Mouse (Mus musculus) cerebellum, adult 2 months (tissue): Measurements from ENCODE around the gene Rsrc1. TPM values are rescaled to one million over a fixed set of nuclear protein-coding genes. Genes with fewer than 3 reads are reported as not detected.
"Not testable (repeated sequence)": the region's sequence is repeated elsewhere in the genome, so short reads cannot be mapped to it uniquely, and the experiment has no call there.

Experiments
- DNase-seq, 2 experiments: peaks; one replicate each; pipeline ENCODE4 v3.0.0; 2021
- H3K27ac ChIP-seq: fragments of 200-500 bp; 2 replicates; pipeline ENCODE4 v1.5.1; 2012; ENCODE audit warnings: low read length, control low read depth, inconsistent platforms; ENCODE audit not compliant: insufficient read depth
- H3K27me3 ChIP-seq: fragments of 200-500 bp; 2 replicates; pipeline ENCODE4 v1.6.1; 2012; ENCODE audit warnings: inconsistent platforms, mild to moderate bottlenecking, low read length, moderate library complexity; ENCODE audit not compliant: control insufficient read depth, insufficient read depth
- H3K4me1 ChIP-seq: fragments of 200-500 bp; 2 replicates; pipeline ENCODE4 v1.6.1; 2011; ENCODE audit warnings: low read length; ENCODE audit not compliant: control insufficient read depth, insufficient read depth
- H3K4me3 ChIP-seq: fragments of 200-500 bp; replicated peaks from 2 replicates; pipeline ENCODE3; 2011; ENCODE audit warnings: mild to moderate bottlenecking, low read depth, low read length, control low read depth; ENCODE audit not compliant: insufficient read depth
- CTCF ChIP-seq: fragments of 200-500 bp; IDR thresholded peaks from 2 replicates; pipeline ENCODE4 v1.5.1; 2011; ENCODE audit warnings: low read depth, mild to moderate bottlenecking, control low read depth, low read length, moderate library complexity, borderline replicate concordance; ENCODE audit not compliant: insufficient read depth
- POLR2A ChIP-seq: fragments of 200-500 bp; IDR thresholded peaks from 2 replicates; pipeline ENCODE4 v1.6.1; 2011; ENCODE audit warnings: low read length, control low read depth, borderline replicate concordance; ENCODE audit not compliant: insufficient read depth
- WGBS: fragments of 180-500 bp; shearing (Covaris S2); methylation state at CpG from one replicate; pipeline ENCODE4 v1.1.7; 2018; 5-methylcytosine and 5-hydroxymethylcytosine counted together
- polyA plus RNA-seq: library from polyadenylated mRNA; depleted of rRNA; stranded (reverse); fragments of >200 nt; gene quantifications from 2 replicates; pipeline ENCODE4 v1.2.3, GENCODE M21; 2012

Rsrc1 gene
- polyA plus RNA-seq, 1 experiment = 27.0 TPM

DNA sequence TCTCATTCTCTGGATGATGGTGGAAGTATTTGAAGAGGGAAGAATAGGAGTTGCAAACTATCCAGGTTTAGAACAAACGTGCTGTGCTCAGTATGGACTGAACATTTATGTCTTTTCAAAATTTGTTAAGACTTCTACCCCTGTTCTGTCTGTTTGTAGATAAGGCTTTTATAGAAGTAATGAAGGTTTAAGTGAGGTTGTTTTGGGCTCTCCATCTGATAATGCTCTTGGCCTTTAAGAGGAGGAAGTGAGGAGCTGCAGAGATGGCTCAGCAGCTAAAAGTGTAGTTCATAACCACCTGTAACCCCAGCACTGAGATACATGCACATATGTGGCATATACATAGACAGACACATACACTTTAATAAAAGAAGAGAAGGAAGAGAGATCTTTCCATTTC is 15.6 kb downstream of the Rsrc1 start:
- Histone ChIP-seq H3K4me1 (no peaks in the 10 kb centered on the region), H3K27ac (no peak overlapping the region), H3K27me3 (no peaks in the 10 kb centered on the region), H3K4me3 (no peak overlapping the region)
- WGBS = 96% methylated on average over 1 of the region's 1 CpGs
- TF ChIP-seq CTCF (no peak), POLR2A (no peak)
- no peak for DNase-seq

DNA sequence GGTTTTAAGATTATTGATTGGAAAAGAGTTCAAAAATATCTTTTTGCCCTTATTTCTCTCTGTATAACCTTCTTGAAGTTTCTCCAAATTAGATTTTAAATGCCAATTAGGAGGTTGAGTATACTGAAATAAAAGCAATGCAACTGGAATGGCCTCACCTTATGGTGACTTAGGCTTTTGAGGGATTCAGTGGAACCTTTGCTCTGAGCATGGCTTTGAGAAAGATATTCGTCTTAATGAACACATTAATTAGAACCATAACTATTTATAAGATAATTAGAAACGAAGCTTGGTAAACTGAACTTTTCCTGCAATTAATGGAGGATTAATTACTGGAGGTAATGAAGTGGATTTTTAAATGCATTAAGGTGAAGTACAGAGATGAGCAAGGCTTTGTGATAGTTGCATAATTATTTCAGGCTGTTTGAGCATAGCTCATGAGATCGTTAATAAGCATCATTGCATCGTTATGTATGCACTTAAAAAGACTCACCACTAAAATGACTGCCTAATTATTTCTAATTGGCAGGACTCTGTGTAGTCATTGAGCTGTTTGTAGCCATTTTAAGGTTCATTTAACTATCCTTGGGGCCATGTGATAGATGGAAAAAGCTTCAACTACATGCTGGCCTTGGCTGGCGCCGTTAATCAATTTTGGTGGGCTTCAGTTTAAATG is 55.3 kb downstream of the Rsrc1 start:
- Histone ChIP-seq H3K27me3 (no peaks in the 10 kb centered on the region), H3K4me1 (no peaks in the 10 kb centered on the region), H3K27ac (no peak overlapping the region), H3K4me3 (no peak overlapping the region)
- DNase-seq = no peak
- no peak for TF ChIP-seq POLR2A
- TF ChIP-seq CTCF = no peak
- WGBS = 83% methylated on average over 6 of the region's 6 CpGs

DNA sequence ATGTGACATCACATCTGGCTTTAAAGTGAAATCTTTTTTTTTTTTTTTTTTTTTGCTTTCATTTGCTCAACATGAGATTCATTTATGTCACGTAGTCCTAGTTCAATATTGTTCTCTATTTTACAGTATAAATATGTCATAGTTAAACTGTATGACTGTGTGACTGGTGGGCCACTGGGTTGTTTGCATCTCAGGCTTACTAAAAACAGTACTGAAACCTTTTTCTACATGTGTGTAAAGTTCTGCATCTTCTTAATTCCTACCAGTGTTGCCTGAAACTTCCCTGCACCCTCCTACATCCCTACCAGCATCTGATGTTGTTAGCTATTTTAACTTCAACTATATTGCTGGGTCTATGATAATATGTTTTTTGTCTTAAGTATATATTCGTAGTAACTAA is 78.6 kb downstream of the Rsrc1 start:
- WGBS = 95% methylated on average over 2 of the region's 2 CpGs

DNA sequence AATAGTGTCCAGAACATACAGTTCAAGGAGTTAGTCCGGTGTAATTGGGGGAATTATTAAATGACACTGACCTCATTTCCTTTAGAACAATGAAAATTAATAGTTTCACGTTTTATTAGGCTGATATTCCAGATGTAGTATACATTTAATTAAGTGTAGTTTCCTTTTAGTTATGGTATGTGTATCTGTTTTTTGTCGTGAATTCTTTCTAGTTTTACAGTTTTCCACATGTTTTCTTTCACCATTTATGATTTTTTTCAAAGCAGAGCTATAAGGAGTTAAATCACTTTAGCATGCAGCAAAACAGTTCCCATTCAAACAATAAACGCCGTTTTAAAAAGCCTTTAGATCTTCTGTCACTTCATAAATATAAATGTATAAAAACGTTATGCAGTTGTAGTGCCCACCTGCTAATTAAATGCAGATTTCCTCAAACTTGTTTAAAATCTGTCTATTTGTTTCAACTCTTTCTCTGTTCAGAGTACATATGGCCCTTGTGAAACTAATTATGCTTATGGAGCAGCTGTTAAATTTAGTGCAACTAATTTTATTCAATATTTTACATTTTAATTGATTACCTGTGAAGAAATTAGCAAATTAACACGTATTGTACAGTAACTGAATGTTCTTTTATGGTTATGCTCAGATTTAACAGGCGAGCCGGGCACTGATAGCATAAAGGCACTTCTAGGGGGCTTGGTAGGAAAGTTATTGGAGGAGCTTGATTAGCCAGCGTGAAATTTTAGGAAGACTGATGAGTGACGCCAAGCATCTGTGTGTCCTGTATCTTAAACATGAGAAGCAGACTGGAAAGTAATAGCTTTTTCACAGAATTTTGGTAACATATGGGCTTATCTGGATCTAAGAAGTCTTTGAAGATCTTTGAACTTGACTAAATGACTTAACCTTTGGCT is 89.6 kb downstream of the Rsrc1 start:
- no peak overlapping the region for H3K27ac ChIP-seq
- DNase-seq = no peak
- no peaks in the 10 kb centered on the region for H3K27me3 ChIP-seq
- H3K4me3 ChIP-seq = no peak overlapping the region
- H3K4me1 ChIP-seq = no peaks in the 10 kb centered on the region
- WGBS = 83% methylated on average over 11 of the region's 11 CpGs
- TF ChIP-seq POLR2A = no peak
- no peak for TF ChIP-seq CTCF

More for the DNA sequence above, 78.6 kb downstream of the Rsrc1 start:
- TF ChIP-seq POLR2A = no peak
- no peak for TF ChIP-seq CTCF
- no peak overlapping the region for H3K4me3 ChIP-seq
- no peak overlapping the region for H3K27ac ChIP-seq
- no peaks in the 10 kb centered on the region for H3K27me3 ChIP-seq
- H3K4me1 ChIP-seq = no peaks in the 10 kb centered on the region
- no peak for DNase-seq

- H3K4me1 ChIP-seq = not testable (repeated sequence)
Observed at GRCm38 (mm10) chr3:67073653-67074052, 92.5 kb downstream of the Rsrc1 start.

DNA sequence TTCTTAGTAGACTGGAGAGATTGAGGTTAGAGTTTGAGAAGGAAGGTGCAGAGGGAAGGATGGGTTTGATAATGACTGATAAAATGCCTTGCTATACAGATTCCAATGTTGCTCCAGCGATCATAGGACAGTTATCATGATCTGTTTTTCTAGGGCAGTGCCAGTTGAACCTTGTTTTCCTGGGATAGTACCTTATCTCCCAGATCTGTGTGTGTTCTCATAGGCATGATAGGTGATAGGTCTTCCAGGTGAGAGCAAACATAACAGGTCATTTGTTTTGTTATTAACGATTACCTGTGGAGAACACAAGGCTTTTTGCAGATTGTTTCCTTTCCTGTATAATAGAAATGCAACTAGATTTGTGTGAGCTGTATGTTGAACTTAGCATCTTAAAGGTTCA is 94.3 kb downstream of the Rsrc1 start:
- no peak overlapping the region for H3K27ac ChIP-seq
- no peaks in the 10 kb centered on the region for H3K4me1 ChIP-seq
- TF ChIP-seq POLR2A (no peak), CTCF (no peak)
- 93% methylated on average over 2 of the region's 2 CpGs for whole genome bisulfite sequencing
- no peak overlapping the region for H3K4me3 ChIP-seq
- no peak for DNase-seq
- no peaks in the 10 kb centered on the region for H3K27me3 ChIP-seq

More at GRCm38 (mm10) chr3:67073653-67074052, 92.5 kb downstream of the Rsrc1 start:
- H3K27ac ChIP-seq, H3K27me3 ChIP-seq, H3K4me3 ChIP-seq, DNase-seq: not testable (repeated sequence)

DNA sequence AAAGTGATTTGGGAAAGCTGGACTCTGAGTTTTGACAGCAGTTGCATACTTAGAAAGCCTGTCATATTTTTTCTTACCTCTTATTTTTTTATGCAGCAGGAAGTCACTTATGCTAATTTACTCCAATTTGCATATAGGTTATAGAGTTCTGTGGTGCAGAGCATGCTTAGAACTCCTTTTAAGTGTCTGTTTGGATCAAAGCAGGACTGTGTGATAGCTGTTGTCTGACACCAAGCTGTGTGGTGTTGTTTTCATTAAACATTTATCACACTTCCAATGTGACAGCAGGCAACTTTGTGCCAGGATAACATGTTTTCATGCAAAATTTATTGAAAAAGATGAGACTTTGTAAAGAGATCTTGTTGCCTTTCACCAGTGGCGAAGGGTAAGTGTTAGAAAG is 103.6 kb downstream of the Rsrc1 start:
- 88% methylated on average over 1 of the region's 1 CpGs for WGBS
- H3K27me3 ChIP-seq = no peaks in the 10 kb centered on the region
- no peak overlapping the region for H3K4me3 ChIP-seq
- no peak overlapping the region for H3K27ac ChIP-seq
- H3K4me1 ChIP-seq = no peaks in the 10 kb centered on the region
- TF ChIP-seq CTCF (no peak), POLR2A (no peak)
- DNase-seq = no peak

- H3K27ac ChIP-seq = no peak overlapping the region
- no peaks in the 10 kb centered on the region for H3K4me1 ChIP-seq
Observed at GRCm38 (mm10) chr3:67108428-67108827, 127.2 kb downstream of the Rsrc1 start.

More at GRCm38 (mm10) chr3:67108428-67108827, 127.2 kb downstream of the Rsrc1 start:
- TF ChIP-seq POLR2A = no peak
- no peak for TF ChIP-seq CTCF
- Histone ChIP-seq H3K27me3 (no peaks in the 10 kb centered on the region), H3K4me3 (no peak overlapping the region)
- no peak for DNase-seq
- 92% methylated on average over 3 of the region's 3 CpGs for WGBS
